Mouse (Mus musculus) heart, postnatal 0 days (tissue): ENCODE measurements at regions not wholly inside any gene's neighbourhood (a gene's known extent, or its start where the extent isn't known, plus 50 kb on each side); places are given as distances from the start of the nearest gene placed in this dataset.

Experiments
- CTCF ChIP-seq: IDR thresholded peaks from 2 replicates; pipeline ENCODE4 v1.5.1; 2016; ENCODE audit warnings: antibody characterized with exemption, control low read depth, low read depth
- EP300 ChIP-seq: IDR thresholded peaks from 2 replicates; pipeline ENCODE4 v1.6.1; 2016; ENCODE audit warnings: antibody characterized with exemption, low read depth

- no peak for TF ChIP-seq CTCF
- no peak for TF ChIP-seq EP300
Measured at GRCm38 (mm10) chr10:42121984-42122383, 103.7 kb upstream of the Armc2 start.
